Mouse (Mus musculus) adrenal gland, postnatal 25 days (tissue): ENCODE measurements around the gene Plekha5. TPM values are rescaled to one million over a fixed set of nuclear protein-coding genes. Genes with fewer than 3 reads are reported as not detected.
"Not testable (repeated sequence)": the region's sequence is repeated elsewhere in the genome, so short reads cannot be mapped to it uniquely, and the experiment has no call there.

Experiments
- DNase-seq: peaks from one replicate; pipeline ENCODE4 v3.0.0; 2021; ENCODE audit warnings: mixed read lengths
- total RNA-seq: library from RNA; stranded (reverse); gene quantifications from 2 replicates; pipeline ENCODE4 v1.2.3, GENCODE M21; 2021

The Plekha5 gene
- total RNA-seq, 1 experiment from 2014 or later: 57.6 TPM

GRCm38 (mm10) chr6:140490220-140490619 is 66.4 kb downstream of the Plekha5 start:
- no peak for DNase-seq

DNA sequence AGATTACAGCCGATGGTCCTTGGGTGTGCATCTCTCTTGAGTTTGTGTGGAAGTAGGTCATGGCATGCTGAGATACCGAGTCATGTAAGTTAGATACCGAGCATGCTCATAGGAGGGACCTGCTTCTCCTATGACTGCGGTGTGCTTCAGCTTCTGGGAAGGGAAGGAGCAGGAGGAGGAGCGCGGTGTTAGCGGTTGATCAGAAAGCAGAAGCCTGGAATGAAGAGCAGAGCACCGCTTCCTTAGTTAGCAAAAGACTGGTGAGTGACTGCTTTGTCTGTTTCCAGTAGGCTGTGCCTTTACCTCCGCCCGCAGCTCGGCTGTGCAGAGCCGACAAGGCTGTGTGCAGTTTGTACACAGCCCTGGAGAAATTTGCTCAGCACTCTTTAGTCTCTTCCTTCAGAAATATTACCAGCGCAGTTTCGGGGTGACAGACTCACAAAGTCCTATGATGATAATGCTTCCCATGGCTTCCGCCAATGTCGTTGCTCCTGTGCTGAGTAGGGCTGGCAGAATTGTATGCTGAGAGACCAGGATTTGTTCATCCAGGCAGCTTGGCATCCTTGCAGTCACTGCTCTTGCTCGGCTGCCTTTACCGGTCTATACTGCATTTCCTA is 67.2 kb downstream of the Plekha5 start:
- DNase-seq: no peak

DNA sequence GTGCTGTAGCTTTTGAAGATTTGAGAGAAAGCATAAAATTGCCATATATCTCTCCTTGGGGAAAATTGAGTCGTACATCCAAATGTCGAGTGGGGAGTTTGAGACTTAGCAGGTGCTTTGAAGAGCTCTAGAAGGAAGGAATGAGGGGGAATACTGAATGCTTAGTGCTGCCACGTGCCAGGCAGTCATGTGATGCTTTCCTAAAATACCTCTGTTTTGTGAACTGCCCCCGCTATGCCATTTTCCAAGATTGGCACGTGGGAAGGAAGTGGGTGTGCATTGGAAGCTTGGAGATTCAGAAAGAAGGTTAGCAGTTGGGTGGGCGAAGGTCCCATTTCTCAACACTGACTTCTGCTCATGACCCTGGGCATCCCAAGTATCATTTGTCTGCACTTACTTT is 68.2 kb downstream of the Plekha5 start:
- no peak for DNase-seq

DNA sequence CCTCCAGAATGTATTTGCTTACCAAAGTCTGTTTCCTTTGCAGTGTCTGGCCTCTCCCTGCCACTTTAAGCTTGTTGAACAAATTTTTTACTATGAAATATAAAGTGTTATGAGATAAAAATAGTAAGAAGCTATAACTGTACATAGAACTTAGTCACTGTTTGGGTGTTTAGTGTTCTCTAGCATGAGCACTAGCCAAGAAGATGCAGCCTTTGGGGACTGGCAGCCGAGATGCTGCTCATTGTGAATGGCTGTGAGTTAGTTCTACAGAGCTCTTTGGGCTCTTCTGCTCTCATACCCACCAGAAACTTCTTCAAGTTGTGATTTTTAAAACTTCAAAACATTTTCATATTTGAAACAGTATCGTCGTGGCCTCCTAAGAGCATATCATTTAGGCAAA is 74.2 kb downstream of the Plekha5 start:
- no peak for DNase-seq

DNA sequence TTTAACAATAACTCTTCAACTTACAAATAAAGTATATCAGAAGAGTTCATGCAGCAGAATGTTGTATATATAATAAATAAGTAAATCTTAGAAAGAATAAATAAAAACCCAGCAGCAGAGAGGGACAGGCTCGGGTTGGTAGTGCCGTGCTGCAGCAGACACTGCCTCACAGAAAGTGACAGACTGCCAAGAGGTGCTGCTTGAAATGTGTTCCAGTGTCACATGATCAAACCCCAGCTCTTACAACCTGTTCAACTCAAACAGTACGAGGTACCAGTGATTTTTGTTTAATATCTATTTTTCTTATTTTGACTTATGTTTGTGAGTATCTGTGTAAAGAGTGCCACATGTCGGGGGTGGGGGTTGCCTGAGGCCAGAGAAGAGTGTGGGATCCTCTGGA is 75.1 kb downstream of the Plekha5 start:
- no peak for DNase-seq

- DNase-seq: not testable (repeated sequence)
Measured at GRCm38 (mm10) chr6:140500829-140501228, 77.0 kb downstream of the Plekha5 start.

GRCm38 (mm10) chr6:140501841-140502240 is 78.0 kb downstream of the Plekha5 start:
- DNase-seq: no peak

- DNase-seq: no peak
Measured at GRCm38 (mm10) chr6:140504796-140505195, 80.9 kb downstream of the Plekha5 start.

DNA sequence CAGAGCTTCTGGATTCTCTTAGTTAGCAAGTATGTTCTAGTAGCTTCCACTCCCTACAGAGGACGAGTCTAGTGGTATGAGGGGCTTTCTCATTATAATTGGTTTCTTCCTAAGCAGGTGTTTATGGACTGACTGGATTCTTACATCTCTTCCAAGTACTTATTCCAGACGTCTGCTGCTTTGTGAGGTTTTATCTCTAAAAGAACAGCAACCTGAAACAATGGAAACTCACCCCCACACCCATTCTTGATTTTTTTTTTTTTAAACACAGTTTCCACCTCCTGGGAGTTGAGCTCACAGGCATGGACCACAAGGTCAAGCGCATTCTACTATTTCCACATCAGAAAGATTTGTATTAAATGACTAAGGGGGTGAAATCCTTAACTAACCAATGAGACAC is 83.8 kb downstream of the Plekha5 start:
- no peak for DNase-seq

GRCm38 (mm10) chr6:140508475-140509150 is 84.8 kb downstream of the Plekha5 start:
- DNase-seq: no peak

GRCm38 (mm10) chr6:140509151-140509530 is 85.3 kb downstream of the Plekha5 start:
- no peak for DNase-seq

DNA sequence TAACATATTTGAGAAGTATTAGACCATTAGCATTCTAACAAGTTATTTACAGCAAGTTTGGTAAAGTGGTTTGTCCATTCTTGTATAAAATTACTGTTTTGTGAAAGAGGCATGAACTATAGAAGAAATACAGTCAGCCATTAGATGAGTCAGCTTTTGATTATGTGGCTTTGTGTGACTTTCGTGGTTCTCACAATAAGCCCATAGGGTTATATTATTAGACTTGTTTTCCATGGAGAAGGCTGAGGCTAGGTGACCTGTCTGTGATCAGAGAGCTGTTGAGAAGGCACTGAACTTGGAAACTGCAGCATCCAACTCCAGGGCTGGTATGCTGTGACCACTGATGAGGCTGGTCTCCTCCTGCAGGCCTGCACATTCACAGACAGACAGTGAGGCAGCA is 88.2 kb downstream of the Plekha5 start:
- DNase-seq: no peak

GRCm38 (mm10) chr6:140512427-140512826 is 88.6 kb downstream of the Plekha5 start:
- no peak for DNase-seq

- DNase-seq: no peak
Measured at GRCm38 (mm10) chr6:140514205-140515110, 90.6 kb downstream of the Plekha5 start.

DNA sequence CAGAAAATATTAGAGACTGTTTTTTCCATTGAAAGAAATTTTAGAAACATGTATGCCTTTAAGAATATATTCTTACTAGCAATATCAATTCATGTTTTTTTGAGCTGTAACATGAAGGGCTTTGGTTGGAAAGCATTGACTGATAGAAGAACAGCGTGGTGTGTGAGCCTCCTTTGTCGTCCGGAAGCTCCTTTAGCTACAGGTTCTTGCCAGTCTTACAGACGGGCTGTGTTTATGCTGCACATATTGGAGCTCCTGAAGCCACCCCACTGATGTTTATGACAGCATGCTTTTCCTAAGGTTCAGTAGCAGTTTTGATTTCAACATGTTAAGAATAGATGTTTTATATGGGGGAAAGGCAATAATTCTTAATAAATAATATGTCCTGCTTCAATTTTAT is 91.7 kb downstream of the Plekha5 start:
- no peak for DNase-seq

DNA sequence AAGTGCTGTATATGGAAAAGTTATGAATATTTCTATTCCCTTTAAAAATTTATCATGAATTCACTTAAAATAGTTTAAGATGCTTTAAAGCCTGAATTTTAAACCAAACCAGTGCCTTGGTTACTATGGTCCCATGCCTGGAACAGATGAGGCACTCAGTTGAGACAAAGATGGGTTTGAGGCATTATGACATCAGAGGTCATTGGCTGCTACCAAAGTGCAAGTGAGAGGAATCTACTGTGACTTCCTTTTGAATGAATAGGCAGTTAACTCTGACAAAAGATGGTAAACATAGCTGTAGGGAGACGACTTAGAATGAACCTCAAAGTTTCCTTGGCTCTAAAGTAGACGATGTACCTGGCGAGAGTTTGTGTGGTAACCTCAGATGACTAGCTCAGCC is 92.3 kb downstream of the Plekha5 start:
- DNase-seq: no peak

GRCm38 (mm10) chr6:140517188-140517587 is 93.3 kb downstream of the Plekha5 start:
- peak; percentile 43 for DNase-seq

- no peak for DNase-seq
Measured at GRCm38 (mm10) chr6:140519019-140519418, 95.2 kb downstream of the Plekha5 start.

GRCm38 (mm10) chr6:140519488-140520159 is 95.8 kb downstream of the Plekha5 start:
- DNase-seq: no peak

GRCm38 (mm10) chr6:140520961-140521360 is 97.1 kb downstream of the Plekha5 start:
- DNase-seq: no peak

DNA sequence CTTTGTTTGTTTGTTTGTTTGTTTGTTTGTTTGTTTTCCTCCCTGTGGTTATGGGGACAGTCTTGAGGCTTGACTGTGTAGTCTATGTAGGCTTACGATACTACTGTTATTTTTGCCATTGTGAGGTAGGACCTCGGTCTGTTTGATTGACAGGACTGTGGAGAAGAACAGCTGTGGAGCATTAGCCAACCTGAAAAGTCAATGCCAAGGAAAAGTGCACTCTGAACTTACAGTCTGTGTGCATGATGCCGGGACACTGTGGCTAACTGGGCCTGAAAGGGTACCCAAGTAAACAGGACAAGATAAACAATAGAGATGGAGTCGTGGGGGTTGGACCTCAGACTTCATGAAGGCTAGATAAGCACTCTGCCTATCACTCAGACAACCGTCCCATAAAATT is 98.0 kb downstream of the Plekha5 start:
- DNase-seq: no peak

- DNase-seq: no peak
Measured at GRCm38 (mm10) chr6:140523600-140523999, 99.7 kb downstream of the Plekha5 start.

GRCm38 (mm10) chr6:140528414-140528813 is 104.6 kb downstream of the Plekha5 start:
- no peak for DNase-seq
